Mouse (Mus musculus) liver, adult 2 months (tissue): ENCODE results near the gene Sgk1. TPM values are rescaled to one million over a fixed set of nuclear protein-coding genes. Genes with fewer than 3 reads are reported as not detected.
"Not testable (repeated sequence)": the region's sequence is repeated elsewhere in the genome, so short reads cannot be mapped to it uniquely, and the experiment has no call there.

Experiments
- DNase-seq: peaks from one replicate; pipeline ENCODE4 v3.0.0-alpha.2; 2011; ENCODE audit warnings: low read depth, low spot score; ENCODE audit errors: extremely low read depth
- H3K27ac ChIP-seq: fragments of 200-500 bp; replicated peaks from 2 replicates; pipeline ENCODE4 v1.5.1; 2012; ENCODE audit warnings: low read depth, mild to moderate bottlenecking, control low read depth, inconsistent platforms, low read length; ENCODE audit not compliant: insufficient read depth
- H3K27me3 ChIP-seq: fragments of 200-500 bp; 2 replicates; pipeline ENCODE4 v1.6.1; 2012; ENCODE audit warnings: mild to moderate bottlenecking, moderate library complexity, low read length, inconsistent platforms; ENCODE audit not compliant: control insufficient read depth, insufficient read depth
- H3K36me3 ChIP-seq: fragments of 200-500 bp; 2 replicates; pipeline ENCODE4 v1.6.1; 2012; ENCODE audit warnings: low read length, inconsistent platforms; ENCODE audit not compliant: control insufficient read depth, insufficient read depth
- H3K4me1 ChIP-seq: fragments of 200-500 bp; 2 replicates; pipeline ENCODE4 v1.6.1; 2011; ENCODE audit warnings: low read length; ENCODE audit not compliant: control insufficient read depth, insufficient read depth
- H3K4me3 ChIP-seq: fragments of 200-500 bp; 2 replicates; pipeline ENCODE4 v1.5.1; 2011; ENCODE audit warnings: low read depth, mild to moderate bottlenecking, control low read depth, low read length, moderate library complexity; ENCODE audit not compliant: insufficient read depth
- H3K79me2 ChIP-seq: fragments of 200-500 bp; 2 replicates; pipeline ENCODE4 v1.6.1; 2012; ENCODE audit warnings: inconsistent platforms, mild to moderate bottlenecking, low read length, moderate library complexity; ENCODE audit not compliant: control insufficient read depth, insufficient read depth
- H3K9ac ChIP-seq: fragments of 200-500 bp; 2 replicates; pipeline ENCODE4 v1.6.1; 2012; ENCODE audit warnings: low read depth, mild to moderate bottlenecking, control low read depth, inconsistent platforms, low read length
- CTCF ChIP-seq: fragments of 200-500 bp; IDR thresholded peaks from 2 replicates; pipeline ENCODE4 v1.5.1; 2011; ENCODE audit warnings: low read depth, low read length, control low read depth
- POLR2A ChIP-seq: fragments of 200-500 bp; IDR thresholded peaks from 2 replicates; pipeline ENCODE4 v1.6.1; 2011; ENCODE audit warnings: low read length, control low read depth; ENCODE audit not compliant: insufficient read depth; ENCODE audit errors: extremely low read depth
- WGBS: fragments of 180-500 bp; shearing (Covaris S2); methylation state at CpG from one replicate; pipeline ENCODE4 v1.1.7; 2018; 5-methylcytosine and 5-hydroxymethylcytosine counted together
- polyA plus RNA-seq: library from polyadenylated mRNA; depleted of rRNA; stranded (reverse); fragments of >200 nt; gene quantifications from 2 replicates; pipeline ENCODE4 v1.2.3, GENCODE M21; 2012
- total RNA-seq: library from RNA; depleted of rRNA; stranded (reverse); fragments of >200 nt; gene quantifications from 2 replicates; pipeline ENCODE4 v1.2.3, GENCODE M21; 2014

Sgk1 gene
- total and polyA plus RNA-seq, 2 experiments: 8.9 to 20.9 TPM

DNA sequence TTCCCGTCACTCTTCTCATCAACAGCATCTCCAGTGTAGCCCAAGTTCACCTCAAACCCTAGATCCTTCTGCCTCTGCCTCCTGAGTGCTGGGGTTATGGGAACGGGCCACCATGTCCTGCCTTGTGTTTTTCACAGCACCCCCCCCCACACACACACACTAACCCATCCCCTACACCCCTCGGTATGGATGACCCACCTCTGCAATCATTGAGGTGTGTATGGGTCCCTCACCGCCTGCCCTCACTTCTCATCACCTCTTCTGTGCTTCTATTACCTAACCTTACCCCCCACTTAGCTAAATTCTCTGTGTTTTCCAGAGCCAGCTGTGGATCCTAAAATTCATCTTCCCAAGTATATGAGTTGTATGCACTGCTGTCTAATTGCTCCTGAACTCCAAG, 16.4 kb downstream of the Sgk1 start:
- H3K4me3 ChIP-seq: no peak overlapping the region
- 95% methylated on average over 4 of the region's 4 CpGs for WGBS
- no peak overlapping the region for H3K27ac ChIP-seq
- no peak overlapping the region for H3K9ac ChIP-seq
- no peaks in the 10 kb centered on the region for H3K27me3 ChIP-seq
- DNase-seq: no peak
- no peaks in the 10 kb centered on the region for H3K4me1 ChIP-seq
- no peak for TF ChIP-seq CTCF
- no peak for TF ChIP-seq POLR2A
- no peaks in the 10 kb centered on the region for H3K79me2 ChIP-seq
- H3K36me3 ChIP-seq: no peaks in the 10 kb centered on the region

- not testable (repeated sequence) for DNase-seq, H3K79me2 ChIP-seq, H3K4me3 ChIP-seq, H3K27ac ChIP-seq, H3K4me1 ChIP-seq, H3K36me3 ChIP-seq, H3K27me3 ChIP-seq, H3K9ac ChIP-seq
- WGBS: 95% methylated on average over 17 of the region's 17 CpGs
Measured at GRCm38 (mm10) chr10:21898851-21899250, 16.9 kb downstream of the Sgk1 start.

DNA sequence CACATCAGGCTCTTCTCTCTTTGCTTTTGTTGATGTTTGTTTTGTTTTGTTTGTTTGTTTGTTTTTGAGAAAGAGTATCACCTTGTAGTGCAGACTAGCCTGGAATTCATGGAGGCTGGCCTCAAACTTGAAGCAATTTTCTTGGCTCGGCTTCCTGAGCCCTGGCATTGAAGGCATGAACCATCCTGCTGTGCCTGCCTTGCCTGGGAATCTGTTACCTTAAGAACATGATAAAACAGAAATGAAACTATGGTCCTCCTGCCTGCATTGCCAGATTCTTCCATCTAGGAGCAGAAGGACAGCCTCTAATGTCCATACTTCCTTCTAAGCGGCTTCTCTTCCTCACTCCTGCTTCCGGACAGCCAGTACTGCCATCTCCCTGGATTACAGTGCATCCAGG, 17.4 kb downstream of the Sgk1 start:
- H3K4me1 ChIP-seq: no peaks in the 10 kb centered on the region
- DNase-seq: no peak
- H3K36me3 ChIP-seq: no peaks in the 10 kb centered on the region
- H3K9ac ChIP-seq: no peak overlapping the region
- H3K4me3 ChIP-seq: no peak overlapping the region
- TF ChIP-seq POLR2A (no peak), CTCF (no peak)
- no peaks in the 10 kb centered on the region for H3K79me2 ChIP-seq
- H3K27ac ChIP-seq: no peak overlapping the region
- WGBS: 83% methylated on average over 3 of the region's 3 CpGs
- H3K27me3 ChIP-seq: no peaks in the 10 kb centered on the region

- Histone ChIP-seq H3K27me3 (no peaks in the 10 kb centered on the region), H3K9ac (no peak overlapping the region), H3K4me1 (no peaks in the 10 kb centered on the region), H3K4me3 (no peak overlapping the region), H3K27ac (no peak overlapping the region), H3K79me2 (no peaks in the 10 kb centered on the region), H3K36me3 (no peaks in the 10 kb centered on the region)
- 89% methylated on average over 10 of the region's 10 CpGs for WGBS
- no peak for DNase-seq
- no peak for TF ChIP-seq POLR2A
- no peak for TF ChIP-seq CTCF
Measured at GRCm38 (mm10) chr10:21902152-21903140, 20.5 kb downstream of the Sgk1 start.

GRCm38 (mm10) chr10:21904151-21904550, 22.2 kb downstream of the Sgk1 start:
- DNase-seq: no peak
- no peak for TF ChIP-seq CTCF
- TF ChIP-seq POLR2A: no peak
- WGBS: 80% methylated on average over 2 of the region's 2 CpGs
- no peak overlapping the region for H3K4me3 ChIP-seq
- H3K27me3 ChIP-seq: no peaks in the 10 kb centered on the region
- H3K4me1 ChIP-seq: no peaks in the 10 kb centered on the region
- H3K79me2 ChIP-seq: no peaks in the 10 kb centered on the region
- no peaks in the 10 kb centered on the region for H3K36me3 ChIP-seq
- no peak overlapping the region for H3K9ac ChIP-seq
- no peak overlapping the region for H3K27ac ChIP-seq

- Histone ChIP-seq H3K4me1 (no peaks in the 10 kb centered on the region), H3K79me2 (no peaks in the 10 kb centered on the region), H3K27ac (no peak overlapping the region), H3K27me3 (no peaks in the 10 kb centered on the region), H3K36me3 (no peaks in the 10 kb centered on the region), H3K4me3 (no peak overlapping the region), H3K9ac (no peak overlapping the region)
- DNase-seq: no peak
- 100% methylated on average over 1 of the region's 1 CpGs for WGBS
- TF ChIP-seq POLR2A (no peak), CTCF (no peak)
Measured at GRCm38 (mm10) chr10:21905616-21906015, 23.6 kb downstream of the Sgk1 start.
